Mouse (Mus musculus): Measurements from ENCODE around the gene Wdr89.

Gene Wdr89

GRCm38 (mm10) chr12:75668221-75668620 is 1.1 kb downstream of the Wdr89 start:
- no peak for DNase-seq (ENCODE audit: low read depth)

GRCm38 (mm10) chr12:75666939-75667338 is 2.4 kb downstream of the Wdr89 start:
- DNase-seq (ENCODE audit: low read depth) = no peak

- DNase-seq (ENCODE audit: low read depth) = no peak
Observed at GRCm38 (mm10) chr12:75664516-75664810, 4.9 kb downstream of the Wdr89 start.

GRCm38 (mm10) chr12:75663646-75664515 is 5.5 kb downstream of the Wdr89 start:
- no peak for DNase-seq (ENCODE audit: low read depth)

- no peak for DNase-seq (ENCODE audit: low read depth)
Observed at GRCm38 (mm10) chr12:75662376-75662775, 7.0 kb downstream of the Wdr89 start.

- peak; percentile 89 for DNase-seq (ENCODE audit: low read depth)
Observed at GRCm38 (mm10) chr12:75658403-75658802, 10.9 kb downstream of the Wdr89 start.

GRCm38 (mm10) chr12:75656580-75656979 is 12.8 kb downstream of the Wdr89 start:
- peak; percentile 70 for DNase-seq (ENCODE audit: low read depth)

DNA sequence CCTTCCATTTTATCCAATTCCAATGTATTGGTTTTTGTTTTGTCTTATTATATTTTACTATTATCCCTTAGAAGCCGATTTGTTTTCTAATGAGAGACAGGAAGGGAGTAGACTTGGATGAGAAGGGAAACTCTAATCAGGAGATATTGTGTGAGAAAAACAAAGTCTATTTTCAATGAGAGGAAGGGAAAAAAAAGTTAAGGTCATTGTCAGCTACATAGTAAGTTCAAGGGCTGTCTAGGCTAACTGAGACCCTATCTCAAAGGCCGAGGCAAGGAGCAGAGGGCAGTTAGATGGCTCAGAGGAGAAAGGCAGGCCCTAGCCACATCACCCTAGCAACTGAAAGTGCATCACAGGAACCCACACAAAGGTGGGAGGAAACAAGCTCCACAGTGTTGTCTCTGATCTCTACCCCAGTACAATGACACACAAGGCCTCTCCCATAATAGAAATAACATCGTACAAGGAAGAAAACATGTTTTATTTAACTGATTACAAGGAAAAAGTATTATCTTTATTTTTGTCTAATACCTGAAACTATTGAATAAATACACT is 15.0 kb downstream of the Wdr89 start:
- DNase-seq (ENCODE audit: low read depth) = no peak

DNA sequence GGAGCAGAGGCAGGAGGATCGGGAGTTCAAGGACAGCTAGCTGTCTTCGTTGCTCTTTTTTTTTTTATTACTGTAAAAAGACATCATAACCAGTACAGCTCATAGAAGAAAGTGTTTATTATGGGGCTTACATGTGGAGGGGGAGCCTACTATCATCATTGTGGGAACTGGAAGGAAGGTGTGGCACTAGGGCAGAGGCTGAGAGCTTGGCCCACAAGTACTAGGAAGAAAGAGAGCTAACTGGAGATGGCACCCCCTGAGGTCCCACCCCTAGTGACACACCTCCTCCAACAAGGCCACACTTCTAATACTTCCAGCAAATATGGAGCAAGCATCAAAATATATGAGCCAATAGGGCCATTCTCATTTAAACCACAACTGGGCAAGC is 19.6 kb downstream of the Wdr89 start:
- DNase-seq (ENCODE audit: low read depth) = no peak

- DNase-seq (ENCODE audit: low read depth) = no peak
Observed at GRCm38 (mm10) chr12:75649058-75649705, 20.2 kb downstream of the Wdr89 start.

DNA sequence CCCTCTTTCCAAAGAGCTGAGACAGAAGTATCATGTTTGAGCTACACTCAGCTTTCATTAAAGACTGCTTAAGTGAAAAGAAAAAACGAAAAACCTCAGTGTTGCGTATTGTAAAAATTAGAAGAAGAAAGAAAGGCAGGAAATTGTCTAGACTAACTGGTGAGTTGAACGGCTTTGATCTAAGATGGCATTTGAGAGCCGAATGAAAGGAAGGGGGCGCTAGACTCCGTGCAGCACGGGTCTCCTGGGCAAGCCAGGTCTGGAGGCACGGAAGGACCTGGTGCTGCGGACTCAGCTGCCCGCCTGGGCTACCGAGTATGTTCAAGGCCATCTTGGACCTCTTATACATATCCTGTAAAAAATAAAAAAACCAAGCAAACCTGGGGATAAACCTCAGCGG is 21.1 kb downstream of the Wdr89 start:
- DNase-seq (ENCODE audit: low read depth) = no peak

GRCm38 (mm10) chr12:75647663-75648062 is 21.7 kb downstream of the Wdr89 start:
- no peak for DNase-seq (ENCODE audit: low read depth)

DNA sequence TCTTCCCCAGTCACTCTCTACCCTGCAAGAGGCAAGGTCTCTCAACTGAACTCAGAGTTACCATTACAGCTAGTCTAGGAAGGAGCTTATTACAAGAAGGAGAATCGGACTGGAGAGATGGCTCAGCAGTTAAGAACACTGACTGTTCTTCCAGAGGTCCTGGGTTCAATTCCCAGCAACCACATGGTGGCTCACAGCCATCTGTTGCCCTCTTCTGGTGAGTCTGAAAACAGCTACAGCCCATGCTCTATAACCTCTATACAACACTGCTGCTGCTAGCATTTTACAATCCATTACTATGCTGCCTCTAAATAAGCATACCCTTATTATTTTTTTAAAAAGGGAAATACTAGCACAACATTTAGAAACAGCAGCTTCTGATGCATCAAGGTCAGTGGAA is 23.6 kb downstream of the Wdr89 start:
- DNase-seq (ENCODE audit: low read depth) = peak; percentile 43

GRCm38 (mm10) chr12:75641726-75642125 is 27.6 kb downstream of the Wdr89 start:
- no peak for DNase-seq (ENCODE audit: low read depth)

- peak; percentile 55 for DNase-seq (ENCODE audit: low read depth)
Observed at GRCm38 (mm10) chr12:75638345-75638744, 31.0 kb downstream of the Wdr89 start.

GRCm38 (mm10) chr12:75637103-75637502 is 32.2 kb downstream of the Wdr89 start:
- peak; percentile 50 for DNase-seq (ENCODE audit: low read depth)

- DNase-seq (ENCODE audit: low read depth) = peak; percentile 95
Observed at GRCm38 (mm10) chr12:75635771-75636430, 33.4 kb downstream of the Wdr89 start.

- DNase-seq (ENCODE audit: low read depth) = no peak
Observed at GRCm38 (mm10) chr12:75629618-75630017, 39.7 kb downstream of the Wdr89 start.

DNA sequence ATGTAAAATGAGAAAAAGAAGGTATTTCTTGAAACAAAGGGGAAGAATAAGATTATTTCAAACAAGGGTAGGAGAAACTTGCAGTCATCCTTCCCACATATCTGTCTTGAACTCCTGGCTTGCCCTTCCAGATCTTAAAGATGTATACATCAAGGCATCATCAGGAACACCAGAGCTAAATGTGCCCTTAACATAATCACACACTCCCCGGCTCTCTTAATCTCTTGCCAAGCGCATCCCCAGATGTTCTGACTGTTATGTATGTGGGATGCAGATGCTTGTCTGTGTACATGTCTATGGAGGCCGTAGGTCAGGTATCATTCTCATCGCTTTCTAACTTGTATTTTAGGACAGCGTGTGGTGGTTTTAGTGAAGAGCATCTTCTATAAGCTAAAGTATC is 46.0 kb downstream of the Wdr89 start:
- no peak for DNase-seq (ENCODE audit: low read depth)

DNA sequence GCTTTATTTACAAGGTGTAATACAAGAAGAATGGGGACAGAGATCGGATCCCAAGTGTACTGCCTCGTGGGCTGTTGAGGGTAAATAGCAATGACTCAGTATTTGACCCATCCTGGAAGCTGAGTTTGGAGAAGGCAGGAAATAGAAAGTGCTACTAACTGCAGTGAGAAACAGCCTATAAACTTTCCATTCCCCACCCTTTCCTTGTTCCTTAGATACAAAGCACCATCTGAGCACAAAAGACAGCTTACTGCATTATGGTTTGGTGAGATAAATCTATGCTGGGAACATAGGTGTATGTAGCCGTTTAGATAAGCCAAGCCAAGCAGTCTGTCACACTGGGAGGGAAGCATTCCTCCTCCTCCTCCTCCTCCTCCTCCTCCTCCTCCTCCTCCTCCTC is 46.5 kb downstream of the Wdr89 start:
- DNase-seq (ENCODE audit: low read depth) = peak; percentile 19

GRCm38 (mm10) chr12:75616841-75617240 is 52.5 kb downstream of the Wdr89 start:
- DNase-seq (ENCODE audit: low read depth) = no peak

DNA sequence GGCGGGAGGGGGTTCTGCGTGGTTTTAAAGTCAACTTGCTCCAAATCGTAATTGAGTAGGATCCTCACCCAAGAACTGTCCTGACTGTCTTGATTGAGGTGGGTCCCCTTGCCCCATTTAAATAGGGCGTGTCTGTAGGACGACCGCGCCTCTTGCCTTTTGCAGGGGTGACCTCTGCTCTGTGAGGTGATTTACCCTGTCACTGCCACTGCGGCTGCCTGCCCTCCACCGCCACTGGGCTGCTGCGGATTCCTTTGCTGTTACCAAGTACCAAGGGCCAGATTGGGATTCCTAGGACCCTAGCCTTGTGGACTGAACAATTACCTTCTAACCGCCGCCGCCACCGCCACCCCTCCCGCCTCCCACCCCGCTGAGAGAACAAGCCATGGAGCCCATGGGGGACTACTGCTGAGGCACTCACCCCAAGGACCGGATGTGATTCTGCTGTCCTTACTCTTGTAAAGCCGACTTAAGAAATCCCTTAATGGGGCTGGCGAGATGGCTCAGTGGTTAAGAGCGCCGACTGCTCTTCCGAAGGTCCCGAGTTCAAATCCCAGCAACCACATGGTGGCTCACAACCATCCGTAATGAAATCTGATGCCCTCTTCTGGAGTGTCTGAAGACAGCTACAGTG is 53.1 kb downstream of the Wdr89 start:
- DNase-seq (ENCODE audit: low read depth) = no peak
